Mouse (Mus musculus) stomach, postnatal 0 days (tissue): ENCODE data around the gene Eya4.

ENCODE experiments used
- CTCF ChIP-seq: IDR thresholded peaks from 2 replicates; pipeline ENCODE4 v1.5.1; 2016; ENCODE audit warnings: antibody characterized with exemption, low read depth, mild to moderate bottlenecking, moderate library complexity
- EP300 ChIP-seq: optimal IDR thresholded peaks from 2 replicates; pipeline ENCODE3; 2016; ENCODE audit warnings: antibody characterized with exemption

GRCm38 (mm10) chr10:23235405-23235804 is 115.2 kb downstream of the Eya4 start:
- TF ChIP-seq CTCF (no peak), EP300 (no peak)
